Mouse (Mus musculus) adrenal gland (tissue): ENCODE results near the gene Rmnd1.

Source experiments
- intact Hi-C: fragments of 180-260 bp; cut with DNase I; formaldehyde crosslinking; loops from one replicate; pipeline ENCODE4 v1.15.1; 2025

Rmnd1 gene

GRCm38 (mm10) chr10:4354371-4355260, 77.6 kb downstream of the Rmnd1 start:
- intact Hi-C loops = no loop called here
